Mouse (Mus musculus) neural tube, embryonic 10.5 days (tissue): ENCODE data around the gene Gm20425.
A peak's percentile ranks its signal among the peaks of the same experiment; 100 is the strongest.

ENCODE experiments used
- DNase-seq: peaks from one replicate; pipeline ENCODE4 v3.0.0-alpha.2; 2017; ENCODE audit warnings: low spot score; ENCODE audit errors: extremely low spot score

Gene Gm20425

GRCm38 (mm10) chr9:103225464-103225863 is 4.6 kb downstream of the Gm20425 start:
- no peak for DNase-seq

GRCm38 (mm10) chr9:103224721-103225120 is 5.4 kb downstream of the Gm20425 start:
- no peak for DNase-seq

GRCm38 (mm10) chr9:103214281-103214680 is 15.8 kb downstream of the Gm20425 start:
- DNase-seq = no peak

- DNase-seq = no peak
Observed at GRCm38 (mm10) chr9:103213631-103214030, 16.5 kb downstream of the Gm20425 start.

GRCm38 (mm10) chr9:103212654-103213420 is 17.3 kb downstream of the Gm20425 start:
- DNase-seq = no peak

- no peak for DNase-seq
Observed at GRCm38 (mm10) chr9:103208802-103209423, 21.2 kb downstream of the Gm20425 start.

GRCm38 (mm10) chr9:103207846-103208245 is 22.3 kb downstream of the Gm20425 start:
- DNase-seq = peak; percentile 66

- no peak for DNase-seq
Observed at GRCm38 (mm10) chr9:103205786-103206185, 24.3 kb downstream of the Gm20425 start.

GRCm38 (mm10) chr9:103201561-103202260 is 28.4 kb downstream of the Gm20425 start, which contains the start of gene Srprb:
TSS of gene Srprb (minus strand) at chr9:103202137.
- peak; percentile 88 for DNase-seq

GRCm38 (mm10) chr9:103188416-103188815 is 41.7 kb downstream of the Gm20425 start:
- no peak for DNase-seq

- no peak for DNase-seq
Observed at GRCm38 (mm10) chr9:103186747-103187146, 43.4 kb downstream of the Gm20425 start.

- no peak for DNase-seq
Observed at GRCm38 (mm10) chr9:103185946-103186345, 44.2 kb downstream of the Gm20425 start.

- no peak for DNase-seq
Observed at GRCm38 (mm10) chr9:103184855-103185254, 45.3 kb downstream of the Gm20425 start.

GRCm38 (mm10) chr9:103181886-103182285 is 48.2 kb downstream of the Gm20425 start:
- DNase-seq = no peak

GRCm38 (mm10) chr9:103180807-103181565 is 49.1 kb downstream of the Gm20425 start:
- peak; percentile 78 for DNase-seq

- no peak for DNase-seq
Observed at GRCm38 (mm10) chr9:103180303-103180702, 49.8 kb downstream of the Gm20425 start.

GRCm38 (mm10) chr9:103175692-103176091 is 54.4 kb downstream of the Gm20425 start:
- no peak for DNase-seq

- DNase-seq = no peak
Observed at GRCm38 (mm10) chr9:103174771-103175519, 55.2 kb downstream of the Gm20425 start.

- DNase-seq = no peak
Observed at GRCm38 (mm10) chr9:103168771-103169170, 61.3 kb downstream of the Gm20425 start.

GRCm38 (mm10) chr9:103168046-103168445 is 62.1 kb downstream of the Gm20425 start:
- no peak for DNase-seq

GRCm38 (mm10) chr9:103163806-103164205 is 66.3 kb downstream of the Gm20425 start:
- DNase-seq = no peak
